Mouse (Mus musculus): ENCODE measurements around the gene Serpina1b.
"Not testable (repeated sequence)": the region's sequence is repeated elsewhere in the genome, so short reads cannot be mapped to it uniquely, and the experiment has no call there.

The Serpina1b gene

DNA sequence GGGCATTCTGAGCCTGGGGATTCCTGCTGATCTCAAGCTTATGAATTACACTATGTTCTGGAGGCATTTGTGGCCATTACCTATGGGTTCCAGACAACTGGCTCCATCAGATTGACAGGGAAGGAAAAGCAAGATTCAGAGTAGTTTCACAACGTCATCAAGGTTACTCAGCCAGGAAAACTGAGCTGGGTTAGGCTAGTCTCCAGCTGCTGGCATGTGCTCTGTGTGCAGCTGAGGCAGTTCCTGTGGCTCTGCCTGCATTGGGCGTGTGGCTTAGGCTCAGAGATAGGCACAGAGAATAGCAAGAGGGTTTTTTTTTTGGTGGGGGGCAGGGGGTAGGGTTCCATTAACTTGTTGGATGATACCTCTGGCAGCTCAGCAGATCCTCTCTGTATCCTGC is 124.6 kb downstream of the Serpina1b start:
- peak; percentile 31 to 68 for DNase-seq (ENCODE audit: inconsistent age in 2 of 2, low spot score in 1 of 2)

DNA sequence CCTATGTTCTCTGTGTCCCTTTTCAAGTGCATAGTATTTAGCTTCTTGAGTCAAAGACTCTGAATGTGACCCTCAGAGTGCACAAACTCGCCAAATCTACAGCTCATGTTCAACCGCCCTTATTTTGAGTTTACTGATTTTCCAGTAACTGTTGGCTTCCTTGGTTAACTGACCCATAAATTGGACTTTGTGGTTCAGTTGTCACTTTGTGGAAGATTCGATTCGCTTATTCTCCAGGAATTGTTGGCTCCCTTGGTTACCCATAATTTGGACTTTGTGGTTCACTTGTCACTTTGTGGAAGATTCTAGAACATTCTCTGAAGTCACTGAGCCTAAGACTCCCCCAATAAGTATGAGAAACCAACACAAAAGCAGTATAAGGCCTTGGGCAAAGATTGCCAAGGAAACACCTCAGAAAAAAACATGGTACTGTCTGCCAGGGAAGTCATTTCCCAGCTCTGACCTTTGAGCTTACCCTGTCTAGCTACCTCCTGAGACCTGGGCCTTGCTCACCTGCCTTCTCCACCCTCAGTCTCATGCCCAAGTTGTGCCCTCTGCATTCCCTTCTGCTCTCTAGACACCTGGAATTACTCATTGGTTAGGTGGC is 129.9 kb downstream of the Serpina1b start:
- no peak for DNase-seq (ENCODE audit: inconsistent age in 2 of 2, low spot score in 1 of 2)

DNA sequence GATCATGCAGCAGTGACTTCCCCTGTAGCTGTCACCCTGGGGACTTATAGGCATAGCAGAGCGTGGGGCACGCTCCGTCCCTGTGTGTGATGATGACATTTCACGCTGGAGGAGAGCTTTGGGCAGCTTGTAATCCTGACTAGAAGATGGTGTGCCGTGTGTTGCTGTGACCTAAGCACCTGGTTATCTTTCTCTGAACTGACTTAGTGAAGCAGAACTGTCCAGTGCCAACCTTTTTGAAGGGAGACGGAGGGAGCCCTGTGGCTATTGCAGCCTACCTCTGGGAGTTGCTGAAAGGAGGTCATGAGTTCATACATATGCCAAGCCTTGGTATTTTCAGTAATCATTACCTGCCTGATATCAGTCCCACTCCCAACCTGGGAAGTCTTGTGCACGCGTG is 134.7 kb downstream of the Serpina1b start, which contains the start of gene Serpina1f:
Gene Serpina1f (minus strand): TSS at position 101 of the 400 bp plus-strand sequence.
- no peak for DNase-seq (ENCODE audit: inconsistent age in 2 of 2, low spot score in 1 of 2)

DNA sequence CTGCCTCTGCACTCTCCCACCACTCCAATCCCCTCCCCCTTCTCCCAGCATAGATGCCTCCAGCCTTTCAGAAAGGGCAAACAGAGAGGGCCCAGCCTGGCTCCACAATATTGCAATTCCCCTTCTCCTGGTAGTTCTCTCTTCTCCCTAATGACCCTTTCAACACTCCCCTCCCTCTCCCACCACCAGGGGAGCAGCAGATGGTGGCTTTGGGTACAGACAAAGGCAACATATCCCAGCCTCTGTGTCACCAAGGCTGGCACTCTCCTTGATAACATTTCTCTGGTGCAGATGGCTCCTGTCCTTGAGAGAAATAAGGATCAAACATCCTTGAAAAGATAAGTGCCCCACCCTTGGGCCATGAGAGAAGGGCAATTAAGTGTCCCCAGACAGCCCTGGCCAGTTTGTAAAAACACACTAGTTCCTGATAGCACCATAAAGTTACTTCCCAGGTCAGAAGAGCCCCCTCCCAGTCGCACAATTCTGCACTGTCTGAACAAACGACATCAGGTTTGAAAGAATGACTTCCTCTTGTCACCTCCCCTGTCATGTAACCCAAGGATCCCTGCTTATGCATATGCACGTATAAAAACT is 141.9 kb downstream of the Serpina1b start:
- peak; percentile 59 to 77 for DNase-seq (ENCODE audit: inconsistent age in 2 of 2, low spot score in 1 of 2)

DNA sequence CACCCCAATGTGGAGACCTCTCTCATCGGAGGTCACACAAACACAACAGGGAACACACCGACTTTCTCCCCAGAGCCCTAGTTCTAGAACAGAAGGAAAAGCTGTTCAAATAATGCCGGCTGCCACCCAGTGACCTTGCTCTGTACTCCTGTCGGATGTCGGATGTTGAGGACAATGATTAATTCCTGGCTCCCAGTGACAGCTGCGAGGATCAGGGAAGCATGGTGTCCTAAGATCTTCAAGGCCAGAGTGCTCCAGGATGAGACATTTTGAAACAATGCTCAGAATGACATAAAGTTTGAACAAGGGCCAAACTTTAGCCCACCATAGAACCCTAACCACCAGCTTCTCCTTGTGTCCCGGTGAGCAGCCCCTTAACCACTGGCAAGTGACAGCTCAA is 143.2 kb downstream of the Serpina1b start:
- peak; percentile 85 for DNase-seq (ENCODE audit: inconsistent age in 2 of 2, low spot score in 1 of 2)

DNA sequence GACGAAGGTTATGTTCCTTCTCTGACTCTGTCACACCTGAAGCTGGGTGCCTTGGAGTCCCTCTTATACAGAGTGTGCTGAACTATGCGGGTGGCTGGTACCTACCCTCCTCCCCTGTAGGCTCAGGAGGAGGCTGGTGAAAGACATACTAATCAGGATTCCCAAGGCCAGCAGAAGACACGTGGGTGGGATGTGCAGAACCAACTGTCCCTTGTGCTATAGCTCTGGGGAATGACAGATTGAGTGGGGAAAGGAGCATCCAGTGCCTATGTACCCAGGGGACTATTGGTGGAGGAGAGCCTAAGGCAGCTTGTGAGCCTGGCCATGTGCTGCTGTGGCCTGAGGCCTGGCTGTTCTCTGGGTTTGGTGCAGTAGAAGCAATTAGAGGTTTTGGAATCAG is 144.1 kb downstream of the Serpina1b start:
- DNase-seq (ENCODE audit: inconsistent age in 2 of 2, low spot score in 1 of 2): peak; percentile 37 to 56

DNA sequence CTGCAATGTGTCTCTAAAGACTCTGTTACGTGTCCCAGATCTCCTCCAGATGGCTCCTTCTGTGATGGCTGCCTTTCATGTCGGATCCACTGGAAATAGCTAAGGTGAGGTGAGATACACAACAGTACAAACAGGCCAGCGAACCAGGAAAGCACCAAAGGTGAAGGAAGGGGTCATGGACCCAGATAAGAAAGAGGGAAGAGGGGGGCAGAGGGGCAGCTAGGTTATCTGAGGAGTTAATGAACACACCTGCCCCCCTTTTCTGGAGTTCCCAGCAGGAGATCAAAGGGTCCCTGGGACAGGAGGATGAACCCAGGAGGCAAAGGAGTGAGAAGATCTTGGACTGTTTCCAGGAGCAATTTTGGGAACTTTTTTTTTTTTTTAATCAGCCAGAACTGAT is 144.8 kb downstream of the Serpina1b start:
- DNase-seq (ENCODE audit: inconsistent age in 2 of 2, low spot score in 1 of 2): no peak

DNA sequence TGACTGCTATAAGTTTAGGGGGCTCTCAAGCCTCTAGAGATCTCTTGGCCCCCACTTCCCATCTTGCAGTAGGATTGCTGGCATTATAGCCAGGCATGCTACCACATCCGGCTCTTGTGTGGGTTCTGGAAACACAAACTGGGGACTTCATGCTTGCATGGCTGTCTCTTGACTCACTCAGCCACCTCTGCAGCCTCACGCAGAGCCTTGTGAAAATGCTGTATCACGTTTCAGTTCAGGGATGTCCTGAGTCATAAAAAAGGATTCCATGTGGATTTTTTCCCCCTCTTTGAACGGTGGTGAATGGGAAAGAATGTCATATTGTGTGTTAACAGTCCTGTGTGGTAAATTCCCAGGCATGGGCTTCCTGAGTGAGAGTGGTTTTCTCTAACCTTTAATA is 146.4 kb downstream of the Serpina1b start:
- DNase-seq (ENCODE audit: inconsistent age in 2 of 2, low spot score in 1 of 2): no peak

DNA sequence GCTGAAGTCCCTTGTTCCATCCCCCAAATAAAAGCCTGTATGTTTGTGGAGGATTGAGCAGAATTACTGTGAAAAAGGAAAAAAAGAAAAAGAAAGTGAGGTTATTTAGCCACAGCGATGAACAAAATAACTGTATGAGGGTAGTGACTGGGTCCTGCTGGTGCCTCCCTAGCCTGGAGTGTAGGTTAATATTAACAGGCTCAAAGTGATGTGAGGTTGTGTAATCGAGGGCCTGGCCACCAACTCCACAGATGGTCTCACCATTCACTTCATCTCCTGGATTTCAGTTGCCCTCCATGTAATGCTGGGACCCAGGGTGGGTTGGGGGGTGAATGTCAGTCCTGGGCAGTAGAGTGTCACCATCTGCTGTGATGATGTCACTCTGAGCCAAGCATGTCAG is 148.4 kb downstream of the Serpina1b start:
- no peak for DNase-seq (ENCODE audit: inconsistent age in 2 of 2, low spot score in 1 of 2)

DNA sequence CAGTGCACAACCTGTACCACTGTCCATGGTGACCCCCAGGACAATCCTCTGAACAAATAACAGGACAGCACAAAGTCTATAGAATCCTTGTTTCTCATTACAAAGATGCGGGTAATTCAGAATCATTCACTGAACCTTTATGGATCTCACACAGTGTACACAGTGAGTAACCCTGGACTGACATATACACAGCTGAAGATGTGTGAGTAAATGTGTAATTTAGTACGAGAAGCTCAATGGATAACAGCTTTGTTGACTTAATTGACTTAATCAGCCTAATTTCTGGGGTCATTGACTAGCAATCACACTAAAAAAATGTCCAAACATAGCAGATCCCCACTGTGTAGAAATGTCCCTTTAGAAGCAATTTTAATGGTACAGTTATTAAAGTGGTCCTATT is 149.0 kb downstream of the Serpina1b start:
- DNase-seq (ENCODE audit: inconsistent age in 2 of 2, low spot score in 1 of 2): no peak

DNA sequence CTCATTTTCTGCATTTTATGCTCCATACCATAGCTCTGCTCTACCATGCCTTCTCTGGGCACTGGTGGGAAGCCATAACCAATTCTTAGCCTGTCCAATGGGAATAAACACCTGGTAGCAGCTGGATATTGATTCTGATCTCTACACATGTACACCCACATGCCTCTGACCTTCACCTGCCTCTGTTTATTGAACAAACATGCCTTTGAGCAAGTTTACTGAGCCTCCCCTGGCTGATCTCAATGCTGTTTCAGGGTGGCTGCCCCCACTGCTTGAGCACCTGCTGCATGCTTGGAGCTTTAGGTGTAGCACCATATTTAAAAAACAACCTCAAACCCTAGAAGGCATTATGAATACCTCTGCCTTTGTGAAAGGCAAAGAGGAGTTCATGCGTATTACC is 150.3 kb downstream of the Serpina1b start:
- not testable (repeated sequence) for DNase-seq (ENCODE audit: inconsistent age in 2 of 2, low spot score in 1 of 2)
